ENCODE assay signal across 10 mouse cellular contexts in genomic region chr2:25506964-25507363, GRCm38 (mm10). TPM values are rescaled to one million over a fixed set of nuclear protein-coding genes. Genes with fewer than 3 reads are reported as not detected.
DNase-seq lines count a peak whose midpoint lies in the region; ATAC-seq and TF ChIP-seq lines count a peak whose summit lies in the region.
"Had no signal": no experiment of that assay in that cellular context is flagged by ENCODE, and none has a peak within 500 bp of the region (broad histone marks: within the 10 kb centered on the region; RNA-seq: fewer than 3 reads in every experiment).

No protein-coding gene starts in this region.

- H3K4me1 ChIP-seq in thymus, adult 2 months (replicated peaks; ENCODE audit: control insufficient read depth, insufficient read depth, low read length): peaks cover 3% of the 10 kb centered on the region
- peaks cover under 1% of the 10 kb centered on the region; the same call in 1 of the 2 replicates for H3K4me1 ChIP-seq in lung, embryonic 16.5 days (replicated peaks; ENCODE audit: control insufficient read depth, insufficient read depth, low read length)

- H3K27me3 ChIP-seq in thymus, adult 2 months (ENCODE audit: control insufficient read depth, insufficient read depth, low read length): no peaks in the 10 kb centered on the region
- H3K27me3 ChIP-seq in lung, embryonic 16.5 days (ENCODE audit: control insufficient read depth, insufficient read depth, low read depth, low read length): no peaks in the 10 kb centered on the region
- H3K27me3 ChIP-seq: embryonic facial prominence, embryonic 12.5 days had no signal

- 65% methylated on average over 5 of the region's 5 CpGs for WGBS in thymus, adult 2 months
- WGBS in lung, embryonic 16.5 days: 23% methylated on average over 5 of the region's 5 CpGs

- H3K27ac ChIP-seq in thymus, adult 2 months (ENCODE audit: control insufficient read depth, insufficient read depth, low read length): no peak overlapping the region
- H3K27ac ChIP-seq in lung, embryonic 16.5 days (ENCODE audit: low read length): no peak overlapping the region
- H3K27ac ChIP-seq: embryonic facial prominence, embryonic 12.5 days had no signal

- DNase-seq in adrenal gland, postnatal 10 days: peak; percentile 27
- DNase-seq in adrenal gland, adult 18-20 months (ENCODE audit: low spot score in 2 of 2): no peak
- DNase-seq in thymus, adult 2 months: peak; percentile 55
- DNase-seq in thymus, adult 18-20 months: no peak
- no peak for DNase-seq in frontal cortex, postnatal 36 days (ENCODE audit: low spot score in 2 of 2)
- no peak for DNase-seq in urinary bladder, postnatal 25 days (ENCODE audit: low spot score)
- DNase-seq in spleen, postnatal 14 days (ENCODE audit: low spot score in 2 of 2): no peak

- no peaks in the 10 kb centered on the region for H3K9me3 ChIP-seq in lung, embryonic 16.5 days (ENCODE audit: control insufficient read depth, low read length)
- H3K9me3 ChIP-seq: embryonic facial prominence, embryonic 12.5 days had no signal

- H3K9ac ChIP-seq in lung, embryonic 16.5 days (ENCODE audit: low read length): no peak overlapping the region
- H3K9ac ChIP-seq: embryonic facial prominence, embryonic 12.5 days had no signal

- no peak overlapping the region for H3K4me3 ChIP-seq in thymus, adult 2 months (ENCODE audit: control insufficient read depth, insufficient read depth, low read length)
- no peak overlapping the region for H3K4me3 ChIP-seq in lung, embryonic 16.5 days (ENCODE audit: low read length)
- H3K4me3 ChIP-seq: embryonic facial prominence, embryonic 12.5 days had no signal

- peak; percentile 66; the same call in 1 of the 2 replicates for TF ChIP-seq CTCF in thymus, adult 2 months (IDR thresholded peaks at IDR 0.05; ENCODE audit: borderline replicate concordance, control insufficient read depth, extremely low read depth, insufficient read depth, low read length, poor library complexity)

- H3K4me2 ChIP-seq in lung, embryonic 16.5 days (ENCODE audit: low read depth, low read length): no peak overlapping the region
- H3K4me2 ChIP-seq: embryonic facial prominence, embryonic 12.5 days had no signal

- H3K36me3 ChIP-seq in thymus, adult 2 months (ENCODE audit: control insufficient read depth, insufficient read depth, low read length): 0 out of 2 replicates have a peak, but pooled peaks cover 3% of the 10 kb centered on the region
- H3K36me3 ChIP-seq in lung, embryonic 16.5 days (ENCODE audit: control insufficient read depth, insufficient read depth, low read length): peaks cover 16% of the 10 kb centered on the region

- ATAC-seq in lung, embryonic 16.5 days (ENCODE audit: low read depth): peak; percentile 59; the same call in 1 of the 2 replicates

- no peak for TF ChIP-seq POLR2A in thymus, adult 2 months (IDR thresholded peaks at IDR 0.05; ENCODE audit: control insufficient read depth, extremely low read depth, insufficient read depth, low read length, poor library complexity)

RNA-seq across cellular contexts. Expression of gene C8g, which starts 5.4 kb away (rescaled TPM):
- 10 to 100 TPM; 16.8 to 42.9 TPM for total RNA-seq in adrenal gland, postnatal 10 days (2021)
- 1 to 10 TPM; 2.2 to 3.5 TPM for total RNA-seq in adrenal gland, adult 18-20 months (2021)
- 4.7 and 5.0 TPM in 2 replicates for polyA plus RNA-seq in thymus, adult 2 months (2012; rRNA removed)
- 6.5 and 7.3 TPM in 2 replicates for polyA plus RNA-seq in lung, embryonic 16.5 days (2015; fragmentation: Nextera tagmentation; extraction: Ambion mirVana)

RNA-seq across cellular contexts. Expression of gene Fbxw5, which starts 6.4 kb away (rescaled TPM):
- 10 to 100 TPM; 73.1 to 88.8 TPM for total RNA-seq in adrenal gland, postnatal 10 days (2021)
- 10 to 100 TPM; 92.1 to 94.5 TPM for total RNA-seq in adrenal gland, adult 18-20 months (2021)
- 59.2 and 77.5 TPM in 2 replicates for polyA plus RNA-seq in thymus, adult 2 months (2012; rRNA removed)
- 80.8 and 81.1 TPM in 2 replicates for polyA plus RNA-seq in lung, embryonic 16.5 days (2015; fragmentation: Nextera tagmentation; extraction: Ambion mirVana)

RNA-seq across cellular contexts. Expression of gene Lcn12, which starts 13.3 kb away (rescaled TPM):
- total RNA-seq in adrenal gland, postnatal 10 days (2021): not detected
- not detected for total RNA-seq in adrenal gland, adult 18-20 months (2021)
- not detected in 2 replicates for polyA plus RNA-seq in thymus, adult 2 months (2012; rRNA removed)
- polyA plus RNA-seq in lung, embryonic 16.5 days (2015; fragmentation: Nextera tagmentation; extraction: Ambion mirVana): not detected in 2 replicates
- polyA plus RNA-seq: embryonic facial prominence, embryonic 12.5 days; limb, embryonic 11.5 days had no signal

RNA-seq across cellular contexts. Expression of gene Ptgds, which starts 37.1 kb away (rescaled TPM):
- 1 to 10 TPM; 3.8 to 3.9 TPM for total RNA-seq in adrenal gland, postnatal 10 days (2021)
- total RNA-seq in adrenal gland, adult 18-20 months (2021): 1 to 10 TPM; 1.1 to 3.1 TPM
- 4.4 and 13.8 TPM in 2 replicates for polyA plus RNA-seq in thymus, adult 2 months (2012; rRNA removed)
- polyA plus RNA-seq in lung, embryonic 16.5 days (2015; fragmentation: Nextera tagmentation; extraction: Ambion mirVana): 10.7 and 16.5 TPM in 2 replicates
- polyA plus RNA-seq: limb, embryonic 11.5 days had no signal

RNA-seq across cellular contexts. Expression of gene Traf2, which starts 39.8 kb away (rescaled TPM):
- total RNA-seq in adrenal gland, postnatal 10 days (2021): 10 to 100 TPM; 18.0 to 22.7 TPM
- 10 to 100 TPM; 32.5 to 32.6 TPM for total RNA-seq in adrenal gland, adult 18-20 months (2021)
- 47.7 and 49.9 TPM in 2 replicates for polyA plus RNA-seq in thymus, adult 2 months (2012; rRNA removed)
- polyA plus RNA-seq in lung, embryonic 16.5 days (2015; fragmentation: Nextera tagmentation; extraction: Ambion mirVana): 38.2 and 39.1 TPM in 2 replicates

Comparison
In these comparisons a context has a peak if more than half of its experiments do, and no peak if none do; other contexts are left out.
1. DNase-seq: peak in adrenal gland, postnatal 10 days (single experiment) and thymus, adult 2 months (single experiment); none in adrenal gland, adult 18-20 months (0 of 2), thymus, adult 18-20 months (0 of 2), frontal cortex, postnatal 36 days (0 of 2), urinary bladder, postnatal 25 days (single experiment) and spleen, postnatal 14 days (0 of 2).